Mouse (Mus musculus) gonadal fat pad, adult 2 months (tissue): ENCODE data around the gene Gm14403. TPM values are rescaled to one million over a fixed set of nuclear protein-coding genes. Genes with fewer than 3 reads are reported as not detected.
"Not testable (repeated sequence)": the region's sequence is repeated elsewhere in the genome, so short reads cannot be mapped to it uniquely, and the experiment has no call there.

Experiments
- DNase-seq: peaks from one replicate; pipeline ENCODE4 v3.0.0-alpha.2; 2012; ENCODE audit warnings: low read depth
- polyA plus RNA-seq: library from polyadenylated mRNA; depleted of rRNA; stranded (reverse); fragments of >200 nt; gene quantifications from 2 replicates; pipeline ENCODE4 v1.2.3, GENCODE M21; 2012; rRNA removed

Gene Gm14403
- polyA plus RNA-seq = 3.1 and 5.7 TPM in 2 replicates

- DNase-seq = not testable (repeated sequence)
Observed at GRCm38 (mm10) chr2:177498067-177498466, at the start of gene Gm14403. Gm14403 (plus strand) TSS chr2:177498215.

GRCm38 (mm10) chr2:177464676-177465075 lies 33.3 kb upstream of the Gm14403 start, which contains the start of gene Zfp970:
Zfp970 (plus strand) TSS chr2:177464733.
- DNase-seq = peak; percentile 3

- not testable (repeated sequence) for DNase-seq
Observed at GRCm38 (mm10) chr2:177468222-177468621, 29.8 kb upstream of the Gm14403 start.

GRCm38 (mm10) chr2:177472261-177472660 lies 25.8 kb upstream of the Gm14403 start:
- not testable (repeated sequence) for DNase-seq

- DNase-seq = not testable (repeated sequence)
Observed at GRCm38 (mm10) chr2:177481971-177482370, 16.0 kb upstream of the Gm14403 start.

GRCm38 (mm10) chr2:177483238-177483948 lies 14.6 kb upstream of the Gm14403 start:
- not testable (repeated sequence) for DNase-seq

GRCm38 (mm10) chr2:177499182-177499581 lies 1.2 kb downstream of the Gm14403 start:
- DNase-seq = not testable (repeated sequence)

GRCm38 (mm10) chr2:177505211-177505719 lies 7.2 kb downstream of the Gm14403 start:
- not testable (repeated sequence) for DNase-seq

- DNase-seq = not testable (repeated sequence)
Observed at GRCm38 (mm10) chr2:177511381-177511780, 13.4 kb downstream of the Gm14403 start.

GRCm38 (mm10) chr2:177511972-177512371 lies 14.0 kb downstream of the Gm14403 start:
- not testable (repeated sequence) for DNase-seq

GRCm38 (mm10) chr2:177513991-177514479 lies 16.0 kb downstream of the Gm14403 start:
- DNase-seq = not testable (repeated sequence)

GRCm38 (mm10) chr2:177517746-177518145 lies 19.7 kb downstream of the Gm14403 start:
- DNase-seq = not testable (repeated sequence)

GRCm38 (mm10) chr2:177518354-177518753 lies 20.3 kb downstream of the Gm14403 start:
- DNase-seq = not testable (repeated sequence)

- DNase-seq = not testable (repeated sequence)
Observed at GRCm38 (mm10) chr2:177518960-177519359, 20.9 kb downstream of the Gm14403 start.

GRCm38 (mm10) chr2:177520035-177520434 lies 22.0 kb downstream of the Gm14403 start:
- no peak for DNase-seq

GRCm38 (mm10) chr2:177523061-177523460 lies 25.0 kb downstream of the Gm14403 start:
- no peak for DNase-seq

GRCm38 (mm10) chr2:177523674-177524073 lies 25.7 kb downstream of the Gm14403 start:
- DNase-seq = not testable (repeated sequence)

- DNase-seq = not testable (repeated sequence)
Observed at GRCm38 (mm10) chr2:177524171-177524570, 26.2 kb downstream of the Gm14403 start.

GRCm38 (mm10) chr2:177535876-177536275 lies 37.9 kb downstream of the Gm14403 start:
- no peak for DNase-seq

GRCm38 (mm10) chr2:177537141-177537540 lies 39.1 kb downstream of the Gm14403 start:
- DNase-seq = not testable (repeated sequence)

GRCm38 (mm10) chr2:177537717-177538116 lies 39.7 kb downstream of the Gm14403 start:
- not testable (repeated sequence) for DNase-seq

GRCm38 (mm10) chr2:177555261-177555660 lies 57.2 kb downstream of the Gm14403 start:
- not testable (repeated sequence) for DNase-seq
